Mouse (Mus musculus) lung, embryonic 15.5 days (tissue): ENCODE measurements around the gene Dusp2. TPM values are rescaled to one million over a fixed set of nuclear protein-coding genes. Genes with fewer than 3 reads are reported as not detected.
A peak's percentile ranks its signal among the peaks of the same experiment; 100 is the strongest.

ENCODE experiments used
- ATAC-seq: fragments of 200-750 bp; cut with Nextera tagmentation; 2 replicates; pipeline ENCODE4 v1.8.0; 2017; ENCODE audit warnings: moderate number of reproducible peaks, borderline replicate concordance; ENCODE audit not compliant: low FRiP score, low TSS enrichment; ENCODE audit errors: extremely low read depth
- H3K27ac ChIP-seq: fragments of 300-500 bp; sonication (generic); 2 replicates; pipeline ENCODE4 v1.5.1; 2015; ENCODE audit warnings: moderate library complexity, mild to moderate bottlenecking, inconsistent platforms
- H3K27me3 ChIP-seq: fragments of 300-500 bp; sonication (generic); 2 replicates; pipeline ENCODE4 v1.6.1; 2015; ENCODE audit warnings: inconsistent platforms
- H3K36me3 ChIP-seq: fragments of 300-500 bp; sonication (generic); 2 replicates; pipeline ENCODE4 v1.6.1; 2015; ENCODE audit warnings: inconsistent platforms
- H3K4me1 ChIP-seq: fragments of 300-500 bp; sonication (generic); 2 replicates; pipeline ENCODE4 v1.6.1; 2015; ENCODE audit warnings: inconsistent platforms
- H3K4me2 ChIP-seq: fragments of 300-500 bp; sonication (generic); 2 replicates; pipeline ENCODE4 v1.6.1; 2015; ENCODE audit warnings: inconsistent platforms, mild to moderate bottlenecking, moderate library complexity
- H3K4me3 ChIP-seq: fragments of 300-500 bp; sonication (generic); 2 replicates; pipeline ENCODE4 v1.5.1; 2015; ENCODE audit warnings: mild to moderate bottlenecking, inconsistent platforms
- H3K9ac ChIP-seq: fragments of 300-500 bp; sonication (generic); 2 replicates; pipeline ENCODE4 v1.6.1; 2015; ENCODE audit warnings: inconsistent platforms
- H3K9me3 ChIP-seq: fragments of 300-500 bp; sonication (generic); 2 replicates; pipeline ENCODE4 v1.6.1; 2016; ENCODE audit warnings: inconsistent platforms
- WGBS: fragments of 180-500 bp; shearing (Covaris S2); methylation state at CpG from one replicate; pipeline ENCODE4 v1.1.7; 2015; 5-methylcytosine and 5-hydroxymethylcytosine counted together
- polyA plus RNA-seq: library from polyadenylated mRNA; unstranded; fragments of >200 nt; fragmentation: Nextera tagmentation; extraction: Ambion mirVana; gene quantifications from 2 replicates; pipeline ENCODE4 v1.2.1, GENCODE M21; 2015

The Dusp2 gene
- polyA plus RNA-seq, 1 experiment from 2014 or later, result 13.1 TPM

- ATAC-seq, result no peak
- H3K36me3 ChIP-seq, result no peaks in the 10 kb centered on the region
- H3K9ac ChIP-seq, result no peak overlapping the region
- no peaks in the 10 kb centered on the region for H3K9me3 ChIP-seq
- H3K4me3 ChIP-seq, result no peak overlapping the region
- WGBS, result 85% methylated on average over 7 of the region's 7 CpGs
- H3K4me2 ChIP-seq, result no peak overlapping the region
- H3K27me3 ChIP-seq, result no peaks in the 10 kb centered on the region
- no peak overlapping the region for H3K27ac ChIP-seq
- no peaks in the 10 kb centered on the region for H3K4me1 ChIP-seq
Measured at GRCm38 (mm10) chr2:127310685-127311084, 25.3 kb upstream of the Dusp2 start.

- Histone ChIP-seq H3K36me3 (no peaks in the 10 kb centered on the region), H3K27me3 (no peaks in the 10 kb centered on the region), H3K27ac (no peak overlapping the region), H3K9ac (no peak overlapping the region), H3K9me3 (no peaks in the 10 kb centered on the region), H3K4me3 (no peak overlapping the region), H3K4me1 (no peaks in the 10 kb centered on the region), H3K4me2 (no peak overlapping the region)
- no peak for ATAC-seq
- 69% methylated on average over 1 of the region's 1 CpGs for WGBS
Measured at GRCm38 (mm10) chr2:127311193-127311592, 24.8 kb upstream of the Dusp2 start.

GRCm38 (mm10) chr2:127312801-127313200 lies 23.2 kb upstream of the Dusp2 start:
- 87% methylated on average over 4 of the region's 4 CpGs for WGBS
- Histone ChIP-seq H3K9ac (no peak overlapping the region), H3K4me3 (no peak overlapping the region), H3K4me1 (no peaks in the 10 kb centered on the region), H3K9me3 (no peaks in the 10 kb centered on the region), H3K4me2 (no peak overlapping the region), H3K36me3 (no peaks in the 10 kb centered on the region), H3K27ac (no peak overlapping the region), H3K27me3 (no peaks in the 10 kb centered on the region)
- ATAC-seq, result no peak

- WGBS, result 44% methylated on average over 4 of the region's 4 CpGs
- Histone ChIP-seq H3K9ac (no peak overlapping the region), H3K4me1 (no peaks in the 10 kb centered on the region), H3K27me3 (no peaks in the 10 kb centered on the region), H3K27ac (peak overlapping the region; percentile 70), H3K4me3 (no peak overlapping the region), H3K4me2 (no peak overlapping the region), H3K9me3 (no peaks in the 10 kb centered on the region), H3K36me3 (no peaks in the 10 kb centered on the region)
- 0 out of 2 replicates have a peak, but pooled peaks have one; percentile 35 for ATAC-seq
Measured at GRCm38 (mm10) chr2:127313878-127314277, 22.1 kb upstream of the Dusp2 start.

- Histone ChIP-seq H3K36me3 (no peaks in the 10 kb centered on the region), H3K4me2 (no peak overlapping the region), H3K4me3 (no peak overlapping the region), H3K27me3 (no peaks in the 10 kb centered on the region), H3K27ac (peak overlapping the region; percentile 70), H3K9ac (no peak overlapping the region), H3K9me3 (no peaks in the 10 kb centered on the region), H3K4me1 (no peaks in the 10 kb centered on the region)
- 43% methylated on average over 6 of the region's 6 CpGs for WGBS
- ATAC-seq, result no peak
Measured at GRCm38 (mm10) chr2:127314467-127315154, 21.3 kb upstream of the Dusp2 start.

GRCm38 (mm10) chr2:127315155-127315470 lies 20.8 kb upstream of the Dusp2 start:
- H3K4me3 ChIP-seq, result no peak overlapping the region
- no peaks in the 10 kb centered on the region for H3K36me3 ChIP-seq
- no peaks in the 10 kb centered on the region for H3K9me3 ChIP-seq
- no peaks in the 10 kb centered on the region for H3K27me3 ChIP-seq
- no peak overlapping the region for H3K27ac ChIP-seq
- no peak overlapping the region for H3K4me2 ChIP-seq
- no peaks in the 10 kb centered on the region for H3K4me1 ChIP-seq
- H3K9ac ChIP-seq, result no peak overlapping the region
- no peak for ATAC-seq
- WGBS, result 95% methylated on average over 1 of the region's 1 CpGs

- no peak overlapping the region for H3K4me2 ChIP-seq
- H3K27ac ChIP-seq, result no peak overlapping the region
- H3K9me3 ChIP-seq, result no peaks in the 10 kb centered on the region
- no peaks in the 10 kb centered on the region for H3K27me3 ChIP-seq
- no peak overlapping the region for H3K9ac ChIP-seq
- H3K36me3 ChIP-seq, result no peaks in the 10 kb centered on the region
- 69% methylated on average over 5 of the region's 5 CpGs for WGBS
- no peaks in the 10 kb centered on the region for H3K4me1 ChIP-seq
- ATAC-seq, result no peak
- H3K4me3 ChIP-seq, result no peak overlapping the region
Measured at GRCm38 (mm10) chr2:127316431-127316830, 19.5 kb upstream of the Dusp2 start.

GRCm38 (mm10) chr2:127318136-127318535 lies 17.8 kb upstream of the Dusp2 start:
- ATAC-seq, result no peak
- H3K9ac ChIP-seq, result no peak overlapping the region
- no peaks in the 10 kb centered on the region for H3K9me3 ChIP-seq
- no peak overlapping the region for H3K4me3 ChIP-seq
- H3K4me1 ChIP-seq, result no peaks in the 10 kb centered on the region
- no peaks in the 10 kb centered on the region for H3K36me3 ChIP-seq
- no peaks in the 10 kb centered on the region for H3K27me3 ChIP-seq
- no peak overlapping the region for H3K27ac ChIP-seq
- no peak overlapping the region for H3K4me2 ChIP-seq
- WGBS, result 61% methylated on average over 4 of the region's 4 CpGs

GRCm38 (mm10) chr2:127319071-127319470 lies 16.9 kb upstream of the Dusp2 start:
- no peaks in the 10 kb centered on the region for H3K4me1 ChIP-seq
- no peak overlapping the region for H3K27ac ChIP-seq
- no peak overlapping the region for H3K4me2 ChIP-seq
- H3K36me3 ChIP-seq, result no peaks in the 10 kb centered on the region
- WGBS, result 58% methylated on average over 4 of the region's 4 CpGs
- H3K9ac ChIP-seq, result no peak overlapping the region
- H3K9me3 ChIP-seq, result no peaks in the 10 kb centered on the region
- H3K27me3 ChIP-seq, result no peaks in the 10 kb centered on the region
- H3K4me3 ChIP-seq, result no peak overlapping the region
- ATAC-seq, result no peak

- Histone ChIP-seq H3K9ac (no peak overlapping the region), H3K4me2 (no peak overlapping the region), H3K4me3 (no peak overlapping the region), H3K27me3 (no peaks in the 10 kb centered on the region), H3K36me3 (no peaks in the 10 kb centered on the region), H3K4me1 (no peaks in the 10 kb centered on the region), H3K9me3 (no peaks in the 10 kb centered on the region), H3K27ac (no peak overlapping the region)
- ATAC-seq, result no peak
- WGBS, result 75% methylated on average over 6 of the region's 6 CpGs
Measured at GRCm38 (mm10) chr2:127322671-127323285, 13.2 kb upstream of the Dusp2 start.

GRCm38 (mm10) chr2:127323667-127324066 lies 12.3 kb upstream of the Dusp2 start:
- Histone ChIP-seq H3K36me3 (no peaks in the 10 kb centered on the region), H3K9ac (no peak overlapping the region), H3K4me3 (no peak overlapping the region), H3K9me3 (no peaks in the 10 kb centered on the region), H3K4me2 (no peak overlapping the region), H3K27ac (no peak overlapping the region), H3K4me1 (no peaks in the 10 kb centered on the region), H3K27me3 (no peaks in the 10 kb centered on the region)
- 78% methylated on average over 1 of the region's 1 CpGs for WGBS
- ATAC-seq, result no peak

GRCm38 (mm10) chr2:127324456-127324855 lies 11.5 kb upstream of the Dusp2 start:
- H3K36me3 ChIP-seq, result no peaks in the 10 kb centered on the region
- no peaks in the 10 kb centered on the region for H3K27me3 ChIP-seq
- H3K4me1 ChIP-seq, result no peaks in the 10 kb centered on the region
- ATAC-seq, result no peak
- no peak overlapping the region for H3K4me2 ChIP-seq
- 49% methylated on average over 7 of the region's 7 CpGs for WGBS
- H3K9ac ChIP-seq, result no peak overlapping the region
- no peak overlapping the region for H3K4me3 ChIP-seq
- H3K27ac ChIP-seq, result no peak overlapping the region
- H3K9me3 ChIP-seq, result no peaks in the 10 kb centered on the region
